Mouse (Mus musculus): ENCODE data around the gene Camta1. TPM values are rescaled to one million over a fixed set of nuclear protein-coding genes. Genes with fewer than 3 reads are reported as not detected.

Camta1 gene
- polyA plus RNA-seq, 1 experiment = 3.6 TPM

DNA sequence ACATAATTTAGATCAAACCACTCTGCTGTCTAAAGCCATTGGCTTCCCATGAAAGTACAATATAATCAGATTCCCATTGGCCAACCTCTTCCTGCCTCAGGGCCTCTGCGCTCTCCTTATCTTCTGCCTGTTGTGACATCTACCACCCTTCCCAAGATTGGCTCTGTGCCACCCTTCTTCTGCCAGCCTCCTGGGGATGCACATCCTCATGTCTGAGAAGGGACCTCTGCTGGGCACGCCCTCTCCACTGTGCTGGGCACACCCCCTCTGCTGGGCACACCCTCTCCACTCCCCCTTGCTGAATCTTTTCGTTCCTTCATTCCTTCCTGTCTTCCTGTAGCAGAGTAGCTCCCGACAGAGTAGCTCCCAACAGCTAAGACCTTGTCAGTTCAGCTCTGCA, 727.9 kb downstream of the Camta1 start:
- WGBS = 31% methylated on average over 4 of the region's 4 CpGs
- no peak for DNase-seq (ENCODE audit: low read depth, low spot score)

DNA sequence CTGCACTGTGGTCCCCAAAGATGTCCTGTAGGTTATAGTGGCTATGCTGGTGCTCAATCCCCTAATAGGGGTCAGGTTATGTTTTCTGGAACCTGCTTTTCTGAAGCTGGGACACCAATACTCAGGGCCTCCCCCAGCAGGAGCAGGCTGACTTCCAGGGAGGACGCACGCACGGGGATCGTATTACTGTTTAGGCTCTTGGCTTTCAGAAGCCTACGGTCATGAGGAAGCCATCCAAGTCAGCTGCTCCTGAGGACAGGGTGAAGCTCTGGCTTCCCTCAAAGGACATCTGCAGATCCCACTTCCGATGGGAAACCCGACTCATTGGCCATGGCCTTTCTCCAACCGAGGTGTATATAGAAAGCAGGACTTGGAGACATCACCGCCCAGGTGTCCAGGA, 729.2 kb downstream of the Camta1 start:
- DNase-seq (ENCODE audit: low read depth, low spot score) = no peak
- WGBS = 64% methylated on average over 9 of the region's 9 CpGs

GRCm38 (mm10) chr4:151130756-151131490, 730.8 kb downstream of the Camta1 start:
- 47% methylated on average over 9 of the region's 9 CpGs for WGBS
- no peak for DNase-seq (ENCODE audit: low read depth, low spot score)

- DNase-seq (ENCODE audit: low read depth, low spot score) = no peak
- 73% methylated on average over 16 of the region's 16 CpGs for WGBS
Observed at GRCm38 (mm10) chr4:151129725-151130557, 731.7 kb downstream of the Camta1 start.

GRCm38 (mm10) chr4:151128641-151129541, 732.8 kb downstream of the Camta1 start:
- DNase-seq (ENCODE audit: low read depth, low spot score) = no peak
- WGBS = 1% methylated on average over 69 of the region's 69 CpGs

DNA sequence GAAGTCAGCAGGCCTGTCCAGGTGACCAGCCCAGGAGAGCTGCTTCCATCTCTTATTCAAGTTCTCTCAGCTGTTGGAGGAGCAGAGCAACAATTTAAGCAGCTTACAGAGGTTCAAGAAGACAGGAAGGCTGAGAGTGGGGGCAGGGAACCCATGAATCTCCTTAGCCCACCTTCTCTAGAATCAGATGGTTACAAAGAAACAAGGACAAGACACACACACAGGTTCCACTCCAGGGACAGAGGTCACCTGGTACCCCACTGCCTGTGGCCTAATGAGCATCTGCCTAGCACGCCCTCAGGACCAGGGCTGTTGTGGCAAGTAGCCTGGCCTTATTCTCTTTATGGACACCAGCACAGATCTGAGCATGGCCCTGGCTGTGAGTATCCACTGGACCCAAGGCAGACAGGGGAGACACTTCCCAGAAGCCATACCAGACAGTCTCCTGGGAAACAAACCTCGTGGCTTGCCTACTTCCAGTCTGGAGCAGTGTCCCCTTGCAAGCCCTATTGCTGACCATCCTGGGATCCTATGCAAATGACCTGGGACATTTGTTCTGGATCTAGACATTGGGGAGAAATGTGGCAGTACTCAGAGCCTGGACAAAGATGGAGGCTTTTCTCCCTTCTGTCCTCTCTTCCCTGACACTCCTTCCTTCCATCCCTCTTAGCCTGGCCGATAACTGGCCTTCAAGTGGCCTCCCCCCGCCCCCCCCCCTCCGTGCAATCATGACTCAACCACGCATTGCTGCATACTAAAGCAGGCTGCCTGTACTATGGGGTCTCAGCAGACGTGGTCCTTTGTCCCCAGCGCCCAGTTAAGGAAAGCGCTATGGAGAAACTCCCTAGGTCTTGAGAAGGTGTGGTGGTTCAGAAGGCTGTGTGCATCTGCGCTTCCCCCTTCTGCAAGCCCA, 733.8 kb downstream of the Camta1 start:
- WGBS = 21% methylated on average over 10 of the region's 10 CpGs
- DNase-seq (ENCODE audit: low read depth, low spot score) = no peak

DNA sequence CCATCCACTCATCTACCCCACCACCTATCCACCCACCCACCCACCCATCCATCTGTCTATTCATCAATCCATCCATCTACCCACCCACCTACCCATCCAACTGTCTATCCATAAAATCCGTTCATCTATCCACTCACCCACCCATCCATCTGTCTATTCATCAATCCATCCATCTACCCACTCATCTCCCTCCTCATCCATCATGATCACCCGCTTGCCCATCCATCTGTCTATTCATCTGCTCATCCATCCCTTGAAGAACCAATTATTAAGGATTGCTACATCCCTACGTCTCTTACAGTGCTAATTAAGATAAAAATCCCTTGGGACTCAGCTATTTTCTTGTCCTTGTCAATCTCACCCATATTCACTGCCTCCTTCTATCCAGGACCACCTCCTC, 742.8 kb downstream of the Camta1 start:
- WGBS = 87% methylated on average over 3 of the region's 3 CpGs
- no peak for DNase-seq (ENCODE audit: low read depth, low spot score)

GRCm38 (mm10) chr4:151114574-151114973, 747.1 kb downstream of the Camta1 start:
- no peak for DNase-seq (ENCODE audit: low read depth, low spot score)
- 89% methylated on average over 7 of the region's 7 CpGs for WGBS

DNA sequence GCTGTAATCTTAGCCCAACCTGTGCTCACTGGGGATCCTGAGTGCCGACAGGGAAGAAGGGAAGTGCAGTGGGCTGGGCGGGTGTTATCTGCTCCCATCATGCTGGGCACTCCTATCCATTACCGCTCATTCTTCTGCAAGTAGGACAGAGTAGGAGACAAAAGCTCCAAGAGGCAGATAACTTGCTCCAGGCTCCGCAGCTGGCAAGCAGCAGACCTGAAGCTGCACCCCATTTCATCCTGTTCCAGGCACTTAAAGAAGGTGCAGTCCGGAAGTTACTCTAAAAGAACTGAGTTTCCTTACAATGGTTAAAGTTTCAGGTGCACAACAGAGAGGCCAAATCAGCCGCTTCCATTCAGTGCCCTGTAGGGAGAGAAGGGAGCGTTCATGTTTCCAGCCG, 750.5 kb downstream of the Camta1 start:
- WGBS = 31% methylated on average over 8 of the region's 8 CpGs
- no peak for DNase-seq (ENCODE audit: low read depth, low spot score)

DNA sequence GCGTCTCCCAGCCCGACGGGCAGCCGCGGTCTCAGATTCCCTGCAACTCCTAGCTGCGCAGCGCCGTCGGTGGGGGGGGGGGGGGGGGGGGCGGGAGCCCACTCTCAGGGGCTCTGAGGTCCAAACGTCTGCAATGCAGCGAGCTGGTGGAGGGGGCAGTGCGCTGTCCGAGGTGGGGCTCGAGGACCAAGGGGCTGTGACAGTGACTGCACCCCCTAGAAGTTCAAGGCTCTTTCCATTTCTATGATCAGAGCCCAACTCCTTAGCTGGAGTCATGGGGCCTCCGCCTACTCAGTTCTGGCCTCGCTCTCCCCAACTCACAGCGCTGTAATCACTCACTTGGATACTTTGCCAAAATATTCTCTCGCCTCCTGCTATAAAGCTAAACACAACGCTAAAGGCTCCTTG, 752.8 kb downstream of the Camta1 start:
- DNase-seq (ENCODE audit: low read depth, low spot score) = no peak
- 1% methylated on average over 17 of the region's 20 CpGs for WGBS

- under 1% methylated on average over 100 of the region's 101 CpGs for WGBS
- no peak for DNase-seq (ENCODE audit: low read depth, low spot score)
Observed at GRCm38 (mm10) chr4:151108028-151108771, 753.5 kb downstream of the Camta1 start.

DNA sequence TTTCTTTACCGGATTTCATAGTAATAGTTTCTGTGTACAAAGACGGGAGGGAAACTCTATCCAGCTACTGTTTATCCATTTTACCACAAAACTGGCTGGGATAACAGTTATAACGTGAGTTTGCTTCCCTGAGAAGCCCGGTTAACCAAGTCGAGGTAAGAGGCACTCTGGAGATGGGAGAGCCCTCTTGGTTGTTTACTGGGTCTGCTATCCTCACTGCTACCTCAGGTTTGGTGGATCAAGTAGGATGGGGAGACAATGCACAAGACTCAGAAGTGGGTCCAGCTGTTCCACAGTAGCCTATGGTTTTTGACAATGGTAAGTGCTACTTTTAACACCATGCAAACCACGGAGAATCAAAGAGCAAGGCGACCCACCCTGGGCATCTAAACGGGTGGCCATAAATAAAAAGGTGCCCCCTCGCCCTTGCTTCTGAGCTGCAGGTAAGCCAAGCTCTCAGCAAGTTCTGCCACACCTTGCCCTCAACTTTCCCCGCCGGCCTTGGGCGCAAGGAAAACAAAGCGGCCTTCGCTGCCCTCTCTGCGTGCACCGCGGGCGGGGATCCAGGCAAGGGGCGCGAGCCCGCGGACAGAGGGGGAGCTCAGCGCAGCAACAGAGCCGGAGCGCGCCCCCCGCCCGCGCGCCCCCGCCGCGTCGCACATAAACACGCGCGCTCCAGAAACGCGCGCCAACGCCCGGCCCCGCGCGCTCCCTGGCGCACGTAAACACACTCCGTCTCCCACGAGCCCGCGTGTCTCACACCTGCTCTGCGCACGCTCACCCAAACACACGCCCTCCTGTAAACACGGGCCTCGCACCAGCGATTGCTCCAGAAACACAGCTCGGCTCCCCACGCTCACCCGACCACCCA, 754.3 kb downstream of the Camta1 start:
- DNase-seq (ENCODE audit: low read depth, low spot score) = no peak
- 3% methylated on average over 59 of the region's 60 CpGs for WGBS

GRCm38 (mm10) chr4:151106468-151106867, 755.2 kb downstream of the Camta1 start:
- 42% methylated on average over 10 of the region's 10 CpGs for WGBS
- no peak for DNase-seq (ENCODE audit: low read depth, low spot score)

DNA sequence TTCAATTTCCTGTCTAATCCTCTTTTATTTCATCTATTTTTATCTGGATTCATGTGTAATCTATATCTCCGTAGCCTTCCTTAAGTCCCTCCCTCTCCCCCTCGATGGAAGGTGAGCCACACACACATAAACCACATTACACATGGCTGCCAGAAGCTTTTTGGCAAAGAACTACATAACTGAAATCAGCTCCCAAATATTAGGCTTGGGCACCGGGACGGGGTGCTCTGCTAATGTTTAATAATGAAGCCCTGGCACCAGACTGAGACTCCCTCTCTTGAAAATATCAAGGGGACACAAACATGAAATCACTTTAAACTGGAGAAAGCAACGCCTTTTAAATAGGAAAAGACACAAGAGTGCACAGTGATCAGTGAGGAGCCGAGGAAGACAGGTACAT, 755.8 kb downstream of the Camta1 start:
- DNase-seq (ENCODE audit: low read depth, low spot score) = no peak
- 47% methylated on average over 6 of the region's 6 CpGs for WGBS

- 85% methylated on average over 10 of the region's 10 CpGs for WGBS
- DNase-seq (ENCODE audit: low read depth, low spot score) = no peak
Observed at GRCm38 (mm10) chr4:151104147-151104546, 757.5 kb downstream of the Camta1 start.

DNA sequence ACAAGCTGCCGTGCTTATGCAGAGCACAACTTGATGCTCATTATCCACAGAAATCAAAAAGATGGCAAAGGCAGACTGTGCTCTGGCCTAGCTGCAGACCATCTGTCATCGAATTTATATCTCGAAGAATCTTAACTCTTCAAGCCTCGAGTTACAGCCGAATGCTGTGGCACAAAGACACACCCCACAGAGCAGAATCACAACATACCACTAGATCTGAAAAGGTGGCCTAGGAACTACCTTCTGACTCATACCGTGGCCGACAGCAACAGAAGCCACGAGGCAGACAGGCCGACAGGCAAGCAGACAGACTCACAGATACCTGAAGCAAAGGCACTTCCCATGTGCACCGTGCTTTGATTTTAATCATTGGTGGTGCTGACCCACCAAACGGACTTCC, 758.0 kb downstream of the Camta1 start:
- 84% methylated on average over 11 of the region's 11 CpGs for WGBS
- no peak for DNase-seq (ENCODE audit: low read depth, low spot score)

DNA sequence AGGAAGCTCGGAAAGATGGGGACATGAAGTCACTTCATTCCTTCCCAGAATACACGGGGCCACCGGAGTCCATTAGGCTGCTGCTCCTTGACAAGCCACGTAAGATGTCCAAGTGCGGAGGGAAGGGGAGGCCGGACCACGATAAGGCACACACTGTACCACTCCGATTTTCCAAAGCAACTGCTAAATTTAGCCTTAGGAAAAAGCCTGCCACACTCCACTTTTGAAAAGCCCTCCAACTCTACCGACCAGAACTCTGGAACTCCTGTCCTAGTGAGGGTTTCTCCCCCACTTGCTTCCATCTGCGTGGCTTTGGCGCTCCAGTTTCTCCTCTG, 764.6 kb downstream of the Camta1 start:
- DNase-seq (ENCODE audit: low read depth, low spot score) = no peak
- WGBS = 84% methylated on average over 11 of the region's 11 CpGs

Measured in large intestine, adult 2 months (tissue).